Mouse (Mus musculus) liver, adult 2 months (tissue): Measurements from ENCODE around the gene Trem1.

Experiments used
- CTCF ChIP-seq: fragments of 200-500 bp; IDR thresholded peaks from 2 replicates; pipeline ENCODE4 v1.5.1; 2011; ENCODE audit warnings: low read depth, low read length, control low read depth
- POLR2A ChIP-seq: fragments of 200-500 bp; IDR thresholded peaks from 2 replicates; pipeline ENCODE4 v1.6.1; 2011; ENCODE audit warnings: low read length, control low read depth; ENCODE audit not compliant: insufficient read depth; ENCODE audit errors: extremely low read depth

GRCm38 (mm10) chr17:48237621-48238020 lies 5.1 kb downstream of the Trem1 start:
- TF ChIP-seq CTCF (no peak), POLR2A (no peak)
